Mouse (Mus musculus): Measurements from ENCODE around the gene Aph1c. TPM values are rescaled to one million over a fixed set of nuclear protein-coding genes. Genes with fewer than 3 reads are reported as not detected.
A peak's percentile ranks its signal among the peaks of the same experiment; 100 is the strongest.

Aph1c gene
- polyA plus RNA-seq (2014; fragmentation: Nextera tagmentation; extraction: Ambion mirVana) = 1.6 and 2.0 TPM in 2 replicates

DNA sequence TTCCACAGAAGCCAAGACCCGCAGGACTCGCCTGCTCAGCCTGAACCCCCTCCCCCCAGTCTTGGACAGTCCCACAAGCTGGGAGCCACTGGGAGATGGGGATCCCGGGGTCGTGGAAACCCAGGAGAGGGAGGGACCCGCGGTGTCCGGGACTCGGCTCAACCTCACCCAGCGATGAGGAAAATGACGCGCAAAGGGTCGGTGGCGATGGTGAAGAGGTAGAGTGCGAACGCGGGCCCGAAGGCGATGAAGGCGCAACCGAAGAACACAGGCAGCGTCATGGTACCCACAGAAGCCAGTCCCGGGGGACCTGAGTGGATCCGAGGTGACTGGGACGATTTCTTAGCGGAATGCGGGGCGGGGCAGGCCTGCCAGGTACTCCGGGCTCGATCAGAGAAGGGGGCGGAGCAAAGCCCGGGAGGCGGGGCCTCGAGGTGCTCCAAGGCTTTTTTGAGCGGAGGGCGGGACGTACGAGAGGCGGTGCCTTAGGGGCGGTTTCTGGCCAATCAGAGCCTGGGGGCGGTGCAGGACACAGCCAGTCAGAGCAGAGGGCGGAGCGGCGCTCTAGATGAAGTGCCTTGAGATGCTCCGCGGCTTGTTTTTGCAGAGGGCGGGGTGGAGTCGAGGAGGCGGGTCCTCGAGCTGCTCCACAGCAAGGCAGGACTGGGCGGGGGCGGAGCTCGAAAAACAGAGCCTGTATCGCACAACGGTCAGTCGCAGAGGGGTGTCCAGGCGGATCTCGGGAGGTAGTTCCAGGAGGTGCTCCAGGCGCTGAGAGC, at the start of gene Aph1c:
Aph1c (minus strand) TSS at position 409 of the 779 bp plus-strand sequence.
- WGBS = under 1% methylated on average over 58 of the region's 58 CpGs
- H3K9me3 ChIP-seq (ENCODE audit: control insufficient read depth, low read length) = no peaks in the 10 kb centered on the region
- H3K4me2 ChIP-seq = peak within 1 kb of the TSS; percentile 94
- ATAC-seq (replicated peaks; ENCODE audit: low FRiP score) = peak; percentile 99
- DNase-seq (ENCODE audit: low spot score) = peak; percentile 98
- peaks cover 11% of the 10 kb centered on the region for H3K4me1 ChIP-seq (replicated peaks; ENCODE audit: control insufficient read depth, insufficient read depth, low read length)
- H3K36me3 ChIP-seq (ENCODE audit: control insufficient read depth, insufficient read depth, low read length) = no peaks in the 10 kb centered on the region
- H3K9ac ChIP-seq (ENCODE audit: low read depth, low read length) = peak within 1 kb of the TSS; percentile 70
- H3K27ac ChIP-seq (ENCODE audit: low read depth, low read length) = peak within 1 kb of the TSS; percentile 52; the same call in 1 of the 2 replicates
- H3K27me3 ChIP-seq (replicated peaks; ENCODE audit: control insufficient read depth, insufficient read depth, low read length) = peaks cover 2% of the 10 kb centered on the region; the same call in 1 of the 2 replicates
- peak within 1 kb of the TSS; percentile 71 for H3K4me3 ChIP-seq (ENCODE audit: low read depth, low read length)

DNA sequence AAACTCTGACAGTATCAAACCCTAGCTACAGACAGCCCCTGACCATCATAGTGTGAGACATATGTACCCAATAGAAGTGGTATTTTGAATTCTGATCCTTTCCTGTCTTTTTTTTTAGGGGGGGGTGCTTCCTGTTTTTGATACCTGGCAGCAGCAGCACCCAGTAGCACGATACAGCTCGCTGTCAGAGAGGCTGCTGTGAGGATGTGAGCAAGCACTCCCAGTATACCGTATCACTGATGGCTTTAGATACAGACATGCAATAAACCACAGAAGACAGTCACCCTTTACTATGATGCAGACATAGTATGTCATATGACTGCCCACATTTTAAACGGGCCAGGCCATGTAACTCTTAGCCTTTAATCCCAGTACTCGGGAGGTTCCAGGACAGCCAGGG, 49.0 kb upstream of the Aph1c start:
- Histone ChIP-seq H3K4me1 (replicated peaks; ENCODE audit: control insufficient read depth, insufficient read depth, low read length) (peaks cover 33% of the 10 kb centered on the region), H3K9ac (ENCODE audit: low read depth, low read length) (no peak overlapping the region), H3K27me3 (replicated peaks; ENCODE audit: control insufficient read depth, insufficient read depth, low read length) (no peaks in the 10 kb centered on the region), H3K4me2 (no peak overlapping the region), H3K36me3 (ENCODE audit: control insufficient read depth, insufficient read depth, low read length) (no peaks in the 10 kb centered on the region), H3K9me3 (ENCODE audit: control insufficient read depth, low read length) (no peaks in the 10 kb centered on the region), H3K4me3 (ENCODE audit: low read depth, low read length) (no peak overlapping the region), H3K27ac (ENCODE audit: low read depth, low read length) (no peak overlapping the region)
- 60% methylated on average over 5 of the region's 5 CpGs for WGBS
- DNase-seq (ENCODE audit: low spot score) (no peak), ATAC-seq (replicated peaks; ENCODE audit: low FRiP score) (no peak)

DNA sequence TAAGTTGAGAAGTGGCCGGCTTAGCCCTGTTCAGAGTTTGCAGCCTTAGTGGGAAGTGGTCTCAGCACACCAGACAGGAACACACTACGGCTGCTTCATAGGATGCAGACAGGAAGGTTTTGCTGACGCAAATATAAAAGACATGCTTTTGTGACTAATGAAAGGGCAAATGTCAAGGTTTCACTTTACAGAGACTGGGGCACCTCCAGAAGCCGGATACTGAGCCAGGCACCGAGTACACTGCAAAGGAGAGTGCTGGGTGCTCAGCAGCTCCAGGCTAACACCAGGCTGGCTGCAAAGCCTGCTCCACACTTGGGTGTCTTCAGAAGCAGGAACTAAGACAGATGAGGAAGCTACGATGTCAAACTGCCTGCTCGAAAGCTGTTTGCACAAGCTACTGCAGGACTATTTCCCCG, 47.9 kb upstream of the Aph1c start:
- 52% methylated on average over 8 of the region's 8 CpGs for WGBS
- H3K27ac ChIP-seq (ENCODE audit: low read depth, low read length) = peak overlapping the region; percentile 30; the same call in 1 of the 2 replicates
- peaks cover 26% of the 10 kb centered on the region for H3K4me1 ChIP-seq (replicated peaks; ENCODE audit: control insufficient read depth, insufficient read depth, low read length)

DNA sequence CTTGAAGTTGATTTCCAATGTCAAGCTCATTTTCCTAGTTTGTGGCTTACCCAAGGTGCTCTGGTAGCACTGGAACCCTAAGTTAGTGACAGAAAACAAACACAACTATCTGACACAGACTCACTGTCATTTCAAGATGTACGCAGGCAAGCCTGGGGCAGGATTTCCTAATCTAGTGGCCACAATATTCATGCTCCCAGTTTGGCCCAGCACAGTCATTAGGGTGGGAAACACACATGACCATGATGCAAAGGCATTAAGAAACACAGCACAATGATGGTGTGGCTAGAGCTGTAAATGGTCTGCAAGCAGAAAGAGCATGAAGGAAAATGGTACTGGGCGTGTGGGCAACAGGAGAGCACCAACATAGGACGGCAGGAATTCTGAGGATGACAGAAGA, 47.3 kb upstream of the Aph1c start:
- no peak overlapping the region for H3K9ac ChIP-seq (ENCODE audit: low read depth, low read length)
- H3K4me1 ChIP-seq (replicated peaks; ENCODE audit: control insufficient read depth, insufficient read depth, low read length) = peaks cover 20% of the 10 kb centered on the region
- H3K4me2 ChIP-seq = 0 out of 2 replicates have a peak overlapping the region, but pooled peaks have one; percentile 13
- no peak overlapping the region for H3K4me3 ChIP-seq (ENCODE audit: low read depth, low read length)
- H3K27me3 ChIP-seq (replicated peaks; ENCODE audit: control insufficient read depth, insufficient read depth, low read length) = no peaks in the 10 kb centered on the region
- H3K36me3 ChIP-seq (ENCODE audit: control insufficient read depth, insufficient read depth, low read length) = no peaks in the 10 kb centered on the region
- peak overlapping the region; percentile 30 for H3K27ac ChIP-seq (ENCODE audit: low read depth, low read length)
- H3K9me3 ChIP-seq (ENCODE audit: control insufficient read depth, low read length) = no peaks in the 10 kb centered on the region
- ATAC-seq (replicated peaks; ENCODE audit: low FRiP score) = no peak
- WGBS = 70% methylated on average over 3 of the region's 3 CpGs
- no peak for DNase-seq (ENCODE audit: low spot score)

More for the DNA sequence above, 47.9 kb upstream of the Aph1c start:
- peak overlapping the region; percentile 36; the same call in 1 of the 2 replicates for H3K4me2 ChIP-seq
- H3K36me3 ChIP-seq (ENCODE audit: control insufficient read depth, insufficient read depth, low read length) = no peaks in the 10 kb centered on the region
- H3K27me3 ChIP-seq (replicated peaks; ENCODE audit: control insufficient read depth, insufficient read depth, low read length) = no peaks in the 10 kb centered on the region
- H3K9me3 ChIP-seq (ENCODE audit: control insufficient read depth, low read length) = no peaks in the 10 kb centered on the region
- ATAC-seq (replicated peaks; ENCODE audit: low FRiP score) (no peak; the same call in 1 of the 2 replicates), DNase-seq (ENCODE audit: low spot score) (no peak)
- H3K9ac ChIP-seq (ENCODE audit: low read depth, low read length) = peak overlapping the region; percentile 46; the same call in 1 of the 2 replicates
- H3K4me3 ChIP-seq (ENCODE audit: low read depth, low read length) = no peak overlapping the region

DNA sequence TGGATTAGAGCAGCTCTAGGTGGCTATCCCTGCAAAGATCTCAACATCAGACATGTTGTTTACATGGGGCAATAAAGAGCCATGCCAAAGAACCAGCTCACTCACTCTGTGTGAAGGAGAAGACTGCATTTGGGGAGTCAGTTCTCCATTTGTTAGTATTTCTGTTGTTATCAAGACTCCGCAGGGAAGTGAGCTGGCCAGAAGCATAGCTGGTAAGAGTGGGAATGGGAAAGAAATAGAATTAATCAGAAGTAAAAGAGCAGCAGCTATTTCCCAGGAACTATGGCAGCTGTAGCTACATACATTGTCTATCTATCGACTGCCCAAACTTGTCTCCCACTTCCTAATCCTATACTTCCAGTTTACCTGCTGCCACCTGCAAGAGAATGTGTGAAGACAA, 46.2 kb upstream of the Aph1c start:
- Histone ChIP-seq H3K9me3 (ENCODE audit: control insufficient read depth, low read length) (no peaks in the 10 kb centered on the region), H3K4me3 (ENCODE audit: low read depth, low read length) (no peak overlapping the region), H3K4me1 (replicated peaks; ENCODE audit: control insufficient read depth, insufficient read depth, low read length) (peaks cover 13% of the 10 kb centered on the region), H3K36me3 (ENCODE audit: control insufficient read depth, insufficient read depth, low read length) (no peaks in the 10 kb centered on the region), H3K27ac (ENCODE audit: low read depth, low read length) (no peak overlapping the region), H3K9ac (ENCODE audit: low read depth, low read length) (no peak overlapping the region), H3K27me3 (replicated peaks; ENCODE audit: control insufficient read depth, insufficient read depth, low read length) (no peaks in the 10 kb centered on the region), H3K4me2 (no peak overlapping the region)
- WGBS = 90% methylated on average over 2 of the region's 2 CpGs
- ATAC-seq (replicated peaks; ENCODE audit: low FRiP score) = no peak
- no peak for DNase-seq (ENCODE audit: low spot score)

DNA sequence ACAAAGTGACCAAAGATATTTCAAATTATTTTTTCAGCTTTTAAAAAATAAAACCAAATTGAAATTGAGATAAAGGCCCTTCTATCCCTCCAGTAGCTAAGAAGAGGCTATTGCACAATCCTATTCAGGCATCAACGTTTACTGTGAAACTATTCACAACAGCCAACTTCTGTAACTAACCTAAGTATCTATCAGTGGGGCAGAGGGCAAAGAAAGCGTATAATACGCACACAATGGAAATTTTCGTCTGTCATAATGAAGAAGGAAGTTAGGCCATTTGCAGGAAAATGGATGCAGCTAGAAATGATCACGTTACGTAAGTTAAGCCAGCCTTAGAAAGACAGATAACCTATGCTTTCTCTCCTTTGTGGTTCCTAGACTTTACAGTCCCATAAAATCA, 45.0 kb upstream of the Aph1c start:
- no peak overlapping the region for H3K27ac ChIP-seq (ENCODE audit: low read depth, low read length)
- no peak overlapping the region for H3K4me3 ChIP-seq (ENCODE audit: low read depth, low read length)
- DNase-seq (ENCODE audit: low spot score) = no peak
- H3K36me3 ChIP-seq (ENCODE audit: control insufficient read depth, insufficient read depth, low read length) = no peaks in the 10 kb centered on the region; the same call in 1 of the 2 replicates
- ATAC-seq (replicated peaks; ENCODE audit: low FRiP score) = no peak
- no peak overlapping the region for H3K4me2 ChIP-seq
- H3K9ac ChIP-seq (ENCODE audit: low read depth, low read length) = no peak overlapping the region
- WGBS = 78% methylated on average over 6 of the region's 6 CpGs
- H3K9me3 ChIP-seq (ENCODE audit: control insufficient read depth, low read length) = 0 out of 2 replicates have a peak, but pooled peaks cover 3% of the 10 kb centered on the region
- peaks cover 13% of the 10 kb centered on the region for H3K4me1 ChIP-seq (replicated peaks; ENCODE audit: control insufficient read depth, insufficient read depth, low read length)
- no peaks in the 10 kb centered on the region for H3K27me3 ChIP-seq (replicated peaks; ENCODE audit: control insufficient read depth, insufficient read depth, low read length)

DNA sequence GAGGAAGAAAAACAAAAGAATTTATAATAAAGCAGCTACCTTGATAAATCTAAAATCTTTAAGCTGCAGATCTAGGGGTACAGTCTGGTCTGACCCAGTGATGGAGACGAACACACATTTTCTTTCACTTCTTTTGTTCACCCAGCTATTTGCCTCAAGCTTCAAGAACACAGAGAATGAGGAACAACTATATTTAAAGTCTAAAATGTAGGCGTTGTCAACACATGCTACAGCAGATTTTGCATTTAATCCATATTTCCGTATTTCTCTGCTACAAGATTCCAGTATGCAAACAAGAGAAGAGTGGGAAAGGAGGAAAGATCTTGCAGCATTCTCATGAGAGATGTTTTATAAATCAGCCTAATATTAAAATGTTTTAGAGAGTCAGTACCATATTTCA, 44.4 kb upstream of the Aph1c start:
- Histone ChIP-seq H3K27ac (ENCODE audit: low read depth, low read length) (no peak overlapping the region), H3K9ac (ENCODE audit: low read depth, low read length) (no peak overlapping the region), H3K27me3 (replicated peaks; ENCODE audit: control insufficient read depth, insufficient read depth, low read length) (no peaks in the 10 kb centered on the region), H3K4me3 (ENCODE audit: low read depth, low read length) (no peak overlapping the region), H3K4me2 (no peak overlapping the region), H3K9me3 (ENCODE audit: control insufficient read depth, low read length) (0 out of 2 replicates have a peak, but pooled peaks cover 3% of the 10 kb centered on the region), H3K4me1 (replicated peaks; ENCODE audit: control insufficient read depth, insufficient read depth, low read length) (peaks cover 15% of the 10 kb centered on the region), H3K36me3 (ENCODE audit: control insufficient read depth, insufficient read depth, low read length) (no peaks in the 10 kb centered on the region; the same call in 1 of the 2 replicates)
- WGBS = 87% methylated on average over 3 of the region's 3 CpGs
- ATAC-seq (replicated peaks; ENCODE audit: low FRiP score) = no peak
- DNase-seq (ENCODE audit: low spot score) = no peak

DNA sequence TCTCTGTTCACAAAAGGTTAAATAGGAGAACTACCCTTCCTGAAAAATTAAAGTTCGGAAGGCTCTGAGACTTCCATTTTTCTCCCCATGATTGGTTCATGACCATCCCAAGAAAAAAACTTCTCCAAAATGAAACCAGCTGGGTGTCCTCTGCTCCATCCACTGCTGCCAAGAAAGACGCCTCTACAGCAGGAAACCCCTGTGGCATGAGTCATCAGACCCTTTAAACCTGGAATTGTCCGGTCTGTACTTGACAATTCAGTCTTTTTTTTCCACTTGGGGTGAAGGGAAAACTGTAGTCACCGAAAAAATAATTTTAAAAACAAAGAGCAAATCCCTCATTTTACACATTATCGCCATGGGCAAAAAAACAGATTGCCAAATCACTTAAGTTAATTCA, 42.1 kb upstream of the Aph1c start:
- 82% methylated on average over 5 of the region's 5 CpGs for WGBS
- H3K4me3 ChIP-seq (ENCODE audit: low read depth, low read length) = no peak overlapping the region
- H3K36me3 ChIP-seq (ENCODE audit: control insufficient read depth, insufficient read depth, low read length) = no peaks in the 10 kb centered on the region; the same call in 1 of the 2 replicates
- H3K4me1 ChIP-seq (replicated peaks; ENCODE audit: control insufficient read depth, insufficient read depth, low read length) = peaks cover 3% of the 10 kb centered on the region; the same call in 1 of the 2 replicates
- H3K27me3 ChIP-seq (replicated peaks; ENCODE audit: control insufficient read depth, insufficient read depth, low read length) = no peaks in the 10 kb centered on the region
- H3K9me3 ChIP-seq (ENCODE audit: control insufficient read depth, low read length) = 0 out of 2 replicates have a peak, but pooled peaks cover 3% of the 10 kb centered on the region
- H3K4me2 ChIP-seq = no peak overlapping the region
- no peak overlapping the region for H3K27ac ChIP-seq (ENCODE audit: low read depth, low read length)
- H3K9ac ChIP-seq (ENCODE audit: low read depth, low read length) = no peak overlapping the region
- ATAC-seq (replicated peaks; ENCODE audit: low FRiP score) (no peak), DNase-seq (ENCODE audit: low spot score) (no peak)
